Mouse (Mus musculus): ENCODE measurements at regions not wholly inside any gene's neighbourhood (a gene's known extent, or its start where the extent isn't known, plus 50 kb on each side); places are given as distances from the start of the nearest gene placed in this dataset.

- H3K27ac ChIP-seq (ENCODE audit: insufficient read depth, low read depth, low read length) = no peak overlapping the region
- H3K4me1 ChIP-seq (ENCODE audit: control insufficient read depth, insufficient read depth, low read length) = no peaks in the 10 kb centered on the region
- no peak overlapping the region for H3K4me3 ChIP-seq (ENCODE audit: insufficient read depth, low read length)
- TF ChIP-seq POLR2A (IDR thresholded peaks at IDR 0.05; ENCODE audit: borderline replicate concordance, low read depth, low read length) = no peak
- TF ChIP-seq CTCF (IDR thresholded peaks at IDR 0.05; ENCODE audit: low read depth, low read length) = no peak
Observed at GRCm38 (mm10) chr11:64889335-64890020, 89.4 kb upstream of the Elac2 start.

DNA sequence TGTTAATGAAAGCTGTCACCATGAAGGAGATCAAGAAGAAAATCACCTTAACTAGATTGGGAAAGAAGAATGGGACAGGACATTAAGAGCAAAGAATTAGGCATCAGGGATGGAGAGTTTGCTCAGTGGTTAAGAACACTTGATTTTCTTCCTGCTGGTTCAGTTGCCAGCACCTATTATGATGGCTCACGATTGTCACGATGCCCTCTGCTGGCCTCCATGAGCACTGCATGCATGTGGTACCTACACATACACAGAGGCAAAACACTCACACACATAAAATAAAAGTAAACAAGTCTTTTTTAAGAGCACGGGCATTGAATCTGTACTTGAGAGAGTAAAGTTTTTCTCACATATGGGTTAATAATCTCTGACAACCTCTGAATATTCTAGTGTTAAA, 88.1 kb upstream of the Elac2 start:
- TF ChIP-seq POLR2A (IDR thresholded peaks at IDR 0.05; ENCODE audit: borderline replicate concordance, low read depth, low read length) (no peak), CTCF (IDR thresholded peaks at IDR 0.05; ENCODE audit: low read depth, low read length) (peak; percentile 43; the same call in 1 of the 2 replicates)
- Histone ChIP-seq H3K27ac (ENCODE audit: insufficient read depth, low read depth, low read length) (no peak overlapping the region), H3K4me1 (ENCODE audit: control insufficient read depth, insufficient read depth, low read length) (no peaks in the 10 kb centered on the region), H3K4me3 (ENCODE audit: insufficient read depth, low read length) (no peak overlapping the region)

- TF ChIP-seq POLR2A (IDR thresholded peaks at IDR 0.05; ENCODE audit: borderline replicate concordance, low read depth, low read length) (no peak), CTCF (IDR thresholded peaks at IDR 0.05; ENCODE audit: low read depth, low read length) (no peak)
Observed at GRCm38 (mm10) chr11:64895804-64896466, 82.9 kb upstream of the Elac2 start.

GRCm38 (mm10) chr11:64898758-64899586, 79.9 kb upstream of the Elac2 start:
- no peaks in the 10 kb centered on the region for H3K4me1 ChIP-seq (ENCODE audit: control insufficient read depth, insufficient read depth, low read length)
- TF ChIP-seq POLR2A (IDR thresholded peaks at IDR 0.05; ENCODE audit: borderline replicate concordance, low read depth, low read length) (no peak), CTCF (IDR thresholded peaks at IDR 0.05; ENCODE audit: low read depth, low read length) (peak; percentile 81)
- H3K27ac ChIP-seq (ENCODE audit: insufficient read depth, low read depth, low read length) = no peak overlapping the region
- no peak overlapping the region for H3K4me3 ChIP-seq (ENCODE audit: insufficient read depth, low read length)

More at GRCm38 (mm10) chr11:64895804-64896466, 82.9 kb upstream of the Elac2 start:
- H3K27ac ChIP-seq (ENCODE audit: insufficient read depth, low read depth, low read length) = no peak overlapping the region
- H3K4me1 ChIP-seq (ENCODE audit: control insufficient read depth, insufficient read depth, low read length) = no peaks in the 10 kb centered on the region
- no peak overlapping the region for H3K4me3 ChIP-seq (ENCODE audit: insufficient read depth, low read length)

DNA sequence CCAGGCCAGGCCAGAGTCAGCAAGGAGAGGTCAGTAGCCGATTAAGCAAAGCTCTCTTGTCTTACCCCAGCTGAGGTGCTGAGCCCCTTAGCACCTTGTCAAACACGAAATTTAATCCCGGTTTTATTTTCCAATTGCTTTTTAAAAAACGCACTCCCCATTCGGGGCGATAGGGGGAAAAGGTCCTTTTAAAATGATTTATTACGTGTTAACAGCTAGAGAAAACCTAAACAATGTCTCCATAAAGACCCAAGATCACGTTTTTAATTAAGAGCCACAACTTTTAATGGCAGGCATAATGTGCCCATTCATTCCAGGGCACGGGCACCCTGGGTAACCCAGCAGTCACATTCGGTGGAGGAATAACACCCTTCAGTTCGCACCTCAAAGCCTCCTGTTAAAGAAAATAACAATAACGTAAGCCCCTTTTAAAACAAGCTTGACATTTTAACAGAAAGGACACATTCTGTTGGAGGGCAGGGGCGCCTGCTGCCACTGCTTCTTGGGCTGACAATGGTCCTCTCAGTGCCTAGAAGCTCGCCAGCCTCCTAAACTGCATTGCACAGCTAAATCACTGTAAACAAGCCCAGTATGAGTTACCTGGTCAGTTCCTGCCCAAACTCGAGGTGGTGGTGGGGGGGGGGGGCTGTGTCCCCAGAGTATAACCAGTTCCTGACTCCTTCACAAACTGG, 79.1 kb upstream of the Elac2 start:
- H3K27ac ChIP-seq (ENCODE audit: insufficient read depth, low read depth, low read length) = no peak overlapping the region
- H3K4me1 ChIP-seq (ENCODE audit: control insufficient read depth, insufficient read depth, low read length) = no peaks in the 10 kb centered on the region
- TF ChIP-seq POLR2A (IDR thresholded peaks at IDR 0.05; ENCODE audit: borderline replicate concordance, low read depth, low read length) (no peak), CTCF (IDR thresholded peaks at IDR 0.05; ENCODE audit: low read depth, low read length) (no peak)
- H3K4me3 ChIP-seq (ENCODE audit: insufficient read depth, low read length) = no peak overlapping the region

DNA sequence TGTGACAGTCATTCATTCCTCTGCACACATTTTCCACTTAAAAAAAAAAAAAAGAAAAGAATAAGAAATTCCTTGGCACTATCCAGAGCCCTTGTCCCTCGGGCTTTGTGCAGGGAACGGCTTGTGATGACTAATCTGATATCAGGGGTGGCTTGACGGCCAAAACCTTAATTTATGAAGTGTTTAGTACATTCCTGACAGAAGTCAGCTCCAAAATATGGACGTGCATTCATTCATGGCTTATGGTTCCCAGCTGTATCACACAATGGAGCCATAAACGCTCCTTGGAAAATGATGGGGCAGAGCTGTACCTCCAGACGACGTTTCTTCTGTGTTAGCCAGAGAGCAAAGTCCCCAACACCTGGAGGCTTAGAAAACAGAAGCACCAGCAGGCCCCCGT, 62.1 kb upstream of the Elac2 start:
- Histone ChIP-seq H3K4me3 (ENCODE audit: insufficient read depth, low read length) (no peak overlapping the region), H3K27ac (ENCODE audit: insufficient read depth, low read depth, low read length) (no peak overlapping the region), H3K4me1 (ENCODE audit: control insufficient read depth, insufficient read depth, low read length) (no peaks in the 10 kb centered on the region)
- TF ChIP-seq POLR2A (IDR thresholded peaks at IDR 0.05; ENCODE audit: borderline replicate concordance, low read depth, low read length) (no peak), CTCF (IDR thresholded peaks at IDR 0.05; ENCODE audit: low read depth, low read length) (no peak)

DNA sequence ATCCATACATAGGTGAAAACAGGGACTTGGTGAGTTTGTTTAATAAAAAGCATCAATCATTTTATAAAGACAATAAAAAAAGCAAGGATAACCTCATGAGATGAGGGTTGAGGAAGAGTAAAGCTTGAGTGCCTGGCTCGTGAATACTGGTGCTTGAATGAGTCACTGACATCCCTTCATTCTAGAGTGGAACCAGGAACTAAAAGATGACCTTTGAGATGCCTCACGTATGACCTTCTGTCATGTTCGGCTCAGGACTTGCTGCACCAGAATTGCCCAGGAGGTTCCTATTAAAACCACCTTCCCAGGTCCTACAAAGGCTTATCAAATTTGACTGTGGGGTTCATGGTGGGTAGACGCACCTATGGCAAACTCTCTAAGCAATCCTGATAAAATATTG, 61.5 kb upstream of the Elac2 start:
- Histone ChIP-seq H3K4me3 (ENCODE audit: insufficient read depth, low read length) (no peak overlapping the region), H3K27ac (ENCODE audit: insufficient read depth, low read depth, low read length) (no peak overlapping the region), H3K4me1 (ENCODE audit: control insufficient read depth, insufficient read depth, low read length) (no peaks in the 10 kb centered on the region)
- TF ChIP-seq POLR2A (IDR thresholded peaks at IDR 0.05; ENCODE audit: borderline replicate concordance, low read depth, low read length) (no peak), CTCF (IDR thresholded peaks at IDR 0.05; ENCODE audit: low read depth, low read length) (no peak)

GRCm38 (mm10) chr11:64924989-64925388, 53.8 kb upstream of the Elac2 start:
- no peak for TF ChIP-seq CTCF (IDR thresholded peaks at IDR 0.05; ENCODE audit: low read depth, low read length)
- TF ChIP-seq POLR2A (IDR thresholded peaks at IDR 0.05; ENCODE audit: borderline replicate concordance, low read depth, low read length) = no peak
- H3K4me1 ChIP-seq (ENCODE audit: control insufficient read depth, insufficient read depth, low read length) = no peaks in the 10 kb centered on the region

GRCm38 (mm10) chr11:64925970-64926369, 52.9 kb upstream of the Elac2 start:
- H3K4me3 ChIP-seq (ENCODE audit: insufficient read depth, low read length) = no peak overlapping the region
- H3K27ac ChIP-seq (ENCODE audit: insufficient read depth, low read depth, low read length) = no peak overlapping the region
- TF ChIP-seq CTCF (IDR thresholded peaks at IDR 0.05; ENCODE audit: low read depth, low read length) = no peak
- no peak for TF ChIP-seq POLR2A (IDR thresholded peaks at IDR 0.05; ENCODE audit: borderline replicate concordance, low read depth, low read length)
- H3K4me1 ChIP-seq (ENCODE audit: control insufficient read depth, insufficient read depth, low read length) = no peaks in the 10 kb centered on the region

More at GRCm38 (mm10) chr11:64924989-64925388, 53.8 kb upstream of the Elac2 start:
- H3K4me3 ChIP-seq (ENCODE audit: insufficient read depth, low read length) = no peak overlapping the region
- H3K27ac ChIP-seq (ENCODE audit: insufficient read depth, low read depth, low read length) = no peak overlapping the region

All from bone marrow macrophage, adult 2 months (primary cell).